Mouse (Mus musculus) left cerebral cortex, postnatal 25 days (tissue): ENCODE results near the gene Pskh1. TPM values are rescaled to one million over a fixed set of nuclear protein-coding genes. Genes with fewer than 3 reads are reported as not detected.
A peak's percentile ranks its signal among the peaks of the same experiment; 100 is the strongest.

ENCODE experiments used
- DNase-seq, 2 experiments: peaks; one replicate each; pipeline ENCODE4 v3.0.0; 2022; ENCODE audit warnings: low spot score in 2 of 2, mixed read lengths in 1 of 2
- intact Hi-C: fragments of 180-260 bp; cut with DNase I; formaldehyde crosslinking; loops from one replicate; pipeline ENCODE4 v1.15.1; 2025
- total RNA-seq, 2 experiments: library from RNA; stranded (reverse); gene quantifications; 2 replicates each; pipeline ENCODE4 v1.2.3; 2021

The Pskh1 gene
- total RNA-seq, 2 experiments from 2014 or later = 8.1 to 8.5 TPM

DNA sequence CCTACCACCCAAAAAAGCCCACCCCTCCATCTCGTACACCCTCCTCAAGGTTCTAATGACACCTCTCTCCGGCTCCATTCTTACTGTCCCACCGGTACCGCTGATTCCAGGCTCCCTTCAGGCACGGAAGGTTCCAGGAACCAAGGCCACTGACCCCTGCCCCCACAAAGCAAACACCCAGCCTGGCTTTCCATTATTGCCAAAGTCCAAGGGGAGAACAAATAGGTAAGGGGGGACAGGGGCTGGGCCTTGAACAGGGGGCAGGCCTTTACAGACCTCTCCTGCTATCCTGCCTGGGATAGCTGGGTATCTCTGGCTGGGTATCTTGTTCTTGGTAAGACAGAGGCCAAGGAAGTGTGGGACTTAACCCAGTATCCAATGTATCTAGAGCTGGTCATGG is 42.3 kb downstream of the Pskh1 start:
- intact Hi-C loops = no loop called here
- no peak for DNase-seq

DNA sequence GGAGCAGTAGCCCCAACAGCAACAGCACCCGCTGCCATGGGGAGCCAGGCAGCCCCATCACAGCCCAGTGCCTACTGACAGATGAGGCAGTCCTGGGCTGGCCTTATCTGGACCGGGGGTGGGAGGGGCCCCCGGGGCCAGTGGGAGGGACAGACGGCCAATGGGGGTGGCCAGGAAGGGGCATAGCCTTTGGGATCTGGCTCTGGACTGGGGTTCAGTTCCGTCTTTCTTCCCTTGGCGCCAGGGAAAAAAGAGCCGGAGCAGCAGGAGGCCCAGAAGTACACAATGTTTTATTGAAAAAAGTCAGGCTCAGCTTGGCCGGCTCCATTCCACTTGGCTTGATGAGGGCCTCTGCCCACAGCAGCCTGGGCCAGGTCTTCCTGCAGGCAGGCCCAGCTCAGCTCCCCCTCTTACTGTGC is 43.1 kb downstream of the Pskh1 start, which contains the start of gene Lcat:
TSS of gene Lcat (minus strand) at position 62 of the 419 bp plus-strand sequence.
- DNase-seq = peak in 1 of 2 experiments; percentile 60
- intact Hi-C loops = no loop called here

DNA sequence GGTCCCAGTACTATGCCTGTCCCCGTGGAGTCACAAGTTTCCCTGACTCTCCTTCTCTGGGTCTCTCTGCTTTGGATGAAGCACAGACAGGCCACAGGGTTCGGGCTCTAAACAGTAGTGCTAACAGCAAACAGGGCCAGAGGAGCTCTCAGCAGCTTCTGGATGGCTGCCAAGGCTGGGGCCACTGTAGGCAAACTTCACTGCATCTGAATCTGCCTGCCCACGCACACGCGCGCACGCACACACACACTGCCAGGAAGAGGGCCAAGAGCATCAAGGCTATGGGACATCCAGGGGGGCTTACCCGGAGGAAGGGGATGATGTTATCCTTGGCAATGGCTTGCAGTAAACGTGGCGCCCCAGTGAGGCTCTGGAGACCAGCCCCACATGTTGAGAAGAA is 49.1 kb downstream of the Pskh1 start:
- intact Hi-C loops = no loop called here
- peak; percentile 64 to 67 for DNase-seq

DNA sequence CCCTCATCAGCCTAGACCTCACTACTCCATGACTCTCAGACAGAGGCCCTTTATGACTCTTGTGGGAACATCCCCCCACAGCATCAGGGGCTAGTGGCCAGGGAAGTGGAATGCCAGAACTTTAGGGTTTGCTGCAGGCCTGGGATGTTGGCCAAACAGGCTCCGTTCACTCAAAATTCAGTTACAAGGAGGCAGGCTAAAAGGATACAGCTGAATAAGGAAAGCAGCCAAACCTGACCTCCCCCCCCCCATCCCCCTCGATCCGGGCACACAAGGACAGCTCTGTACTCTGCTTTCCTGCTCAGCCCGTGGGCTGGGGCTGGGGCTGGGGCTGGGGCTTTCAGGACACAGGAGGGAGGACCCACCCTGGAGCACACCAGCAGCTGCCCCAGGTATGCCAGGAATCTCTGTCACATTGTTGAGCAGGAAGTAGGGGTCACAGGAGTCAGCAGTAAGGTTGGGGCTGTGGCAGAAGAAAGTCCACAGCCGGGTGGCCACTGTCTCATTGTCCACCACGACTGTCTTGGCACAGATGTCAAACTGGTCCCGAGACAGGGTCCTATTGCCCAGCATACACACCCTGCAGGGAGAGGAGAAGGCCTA is 50.9 kb downstream of the Pskh1 start:
- peak in 1 of 2 experiments; percentile 63 for DNase-seq
- intact Hi-C loops = no loop called here

DNA sequence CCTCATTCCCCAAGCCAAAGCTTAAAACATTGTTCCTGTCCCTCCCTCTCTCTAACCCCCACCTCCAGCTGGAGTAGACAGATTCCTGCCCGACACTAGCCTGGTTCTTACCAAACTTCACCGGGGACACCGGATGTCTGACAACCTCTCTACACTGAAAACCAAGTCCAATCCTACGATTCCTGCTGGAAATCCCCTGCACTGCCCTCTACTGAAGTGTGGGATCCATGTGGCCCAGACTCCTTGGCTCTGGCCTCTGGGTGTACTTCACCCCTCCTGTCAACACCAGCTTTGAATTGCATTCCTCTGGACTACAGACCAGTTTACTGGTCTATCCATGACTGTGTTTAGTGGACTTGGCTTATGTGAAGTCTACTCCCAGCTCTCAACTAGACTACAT is 56.3 kb downstream of the Pskh1 start:
- intact Hi-C loops = no loop called here
- DNase-seq = no peak

DNA sequence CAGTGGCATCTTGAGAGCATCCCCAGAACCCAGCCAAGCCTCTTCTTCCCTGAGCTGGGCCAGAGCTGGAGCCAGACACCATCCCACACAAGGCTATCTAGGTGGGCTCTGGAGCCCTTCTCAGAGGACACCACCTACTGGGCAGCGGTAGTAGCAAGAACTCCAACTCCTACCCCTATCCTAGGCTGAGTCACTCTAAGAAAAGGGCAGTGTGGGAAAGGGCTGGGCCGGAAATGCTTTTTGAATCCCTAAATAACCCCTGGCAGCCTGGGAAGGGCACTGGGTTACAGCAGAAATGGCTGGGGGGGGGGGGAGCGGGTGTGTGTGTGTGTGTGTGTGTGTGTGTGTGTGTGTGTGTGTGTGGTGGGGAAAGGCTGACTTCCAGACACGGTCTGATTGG is 57.6 kb downstream of the Pskh1 start:
- intact Hi-C loops = no loop called here

DNA sequence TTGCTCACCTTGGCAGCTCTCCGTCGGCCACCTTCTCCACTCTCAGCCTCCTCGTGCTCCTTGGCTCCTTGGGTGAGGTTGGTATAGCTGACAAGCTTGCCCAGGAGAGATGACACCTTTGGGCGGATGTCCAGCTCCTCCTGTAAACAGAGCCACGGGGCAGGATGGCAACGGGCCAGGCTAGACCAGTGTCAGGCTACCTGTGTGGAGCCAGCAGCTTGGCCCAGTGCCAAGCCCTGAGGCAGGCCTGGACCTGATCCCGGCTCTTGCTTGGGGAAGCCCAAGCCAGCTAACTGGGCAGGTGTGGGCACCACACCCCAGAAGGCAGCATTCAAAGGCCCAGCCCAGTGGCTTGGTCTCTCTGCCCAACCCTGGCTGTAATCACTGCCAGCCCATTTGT is 59.1 kb downstream of the Pskh1 start:
- intact Hi-C loops = no loop called here

More for the DNA sequence above, 57.6 kb downstream of the Pskh1 start:
- DNase-seq = no peak

DNA sequence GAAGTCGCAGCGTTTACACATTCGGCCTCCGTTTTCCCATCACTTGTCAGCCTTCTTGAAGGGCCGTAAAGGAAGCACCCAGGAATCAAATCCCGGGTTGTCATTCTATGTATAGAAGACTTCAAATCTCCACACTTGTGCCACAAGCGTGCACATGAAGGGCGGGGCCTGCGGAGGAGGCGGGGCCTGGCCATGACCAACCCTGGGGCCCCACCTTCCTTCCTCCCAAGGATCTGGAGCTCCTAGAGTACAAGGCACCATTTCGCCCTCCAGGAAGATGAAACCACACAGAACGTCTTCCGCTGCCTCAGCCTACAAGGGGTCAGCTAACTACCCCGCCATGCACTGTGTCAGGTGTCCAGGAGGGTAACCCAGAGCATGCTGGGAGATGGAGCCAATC is 60.9 kb downstream of the Pskh1 start:
- intact Hi-C loops = no loop called here
- DNase-seq = no peak

More for the DNA sequence above, 59.1 kb downstream of the Pskh1 start:
- DNase-seq = no peak

DNA sequence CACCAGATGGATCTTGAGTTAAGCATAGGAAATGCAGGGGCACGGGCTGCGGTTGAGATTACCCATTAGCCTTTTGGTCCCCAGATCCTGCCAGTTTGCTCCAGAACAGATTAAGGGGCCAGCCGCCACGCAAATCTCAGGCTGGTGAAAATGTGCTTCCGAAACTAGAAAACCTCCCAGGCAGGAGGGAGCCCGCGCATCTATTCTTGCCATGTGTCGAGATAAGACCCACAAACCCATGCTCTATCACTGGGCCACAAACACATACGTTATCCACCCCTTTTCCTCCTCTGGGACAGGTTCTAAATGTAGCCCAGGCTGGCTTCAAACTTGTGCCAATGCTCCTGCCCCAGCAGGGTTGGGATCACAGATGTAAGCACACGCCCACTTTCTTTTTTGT is 61.3 kb downstream of the Pskh1 start:
- no peak for DNase-seq
- intact Hi-C loops = no loop called here

DNA sequence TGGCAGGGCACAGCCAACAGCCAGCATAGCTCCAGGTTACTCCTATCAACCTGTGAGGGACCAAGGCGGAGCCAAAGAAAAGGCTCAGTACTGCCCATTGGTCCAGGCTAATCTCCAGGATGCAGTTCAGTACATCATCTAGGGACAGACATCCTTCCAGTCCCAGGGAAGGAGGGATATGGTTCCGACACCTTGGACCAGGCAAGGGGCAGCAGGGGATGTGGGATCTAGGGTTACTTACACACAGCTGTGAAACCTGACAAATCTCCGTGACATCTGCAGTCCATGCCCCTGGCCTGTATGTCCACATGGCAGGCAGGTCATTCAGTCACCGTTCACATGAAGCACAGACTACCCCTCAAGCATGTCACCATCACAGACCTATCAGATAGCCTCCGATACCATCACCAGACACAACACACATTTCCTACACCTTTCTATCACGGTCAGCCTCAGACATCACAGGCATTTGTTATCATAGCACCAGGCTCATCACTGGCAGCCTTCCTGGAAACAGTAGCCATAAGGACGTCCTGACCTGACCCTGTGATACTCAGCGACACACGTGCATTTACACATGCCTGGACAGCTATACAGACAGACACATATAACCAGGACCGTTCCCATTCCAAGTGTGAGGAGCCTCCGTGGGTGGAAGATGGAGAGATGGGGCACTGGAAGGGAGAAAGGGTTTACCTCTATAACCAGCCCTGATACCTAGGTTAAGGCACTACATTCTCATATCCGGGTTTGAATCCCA is 64.4 kb downstream of the Pskh1 start:
- intact Hi-C loops = no loop called here
- DNase-seq = no peak

DNA sequence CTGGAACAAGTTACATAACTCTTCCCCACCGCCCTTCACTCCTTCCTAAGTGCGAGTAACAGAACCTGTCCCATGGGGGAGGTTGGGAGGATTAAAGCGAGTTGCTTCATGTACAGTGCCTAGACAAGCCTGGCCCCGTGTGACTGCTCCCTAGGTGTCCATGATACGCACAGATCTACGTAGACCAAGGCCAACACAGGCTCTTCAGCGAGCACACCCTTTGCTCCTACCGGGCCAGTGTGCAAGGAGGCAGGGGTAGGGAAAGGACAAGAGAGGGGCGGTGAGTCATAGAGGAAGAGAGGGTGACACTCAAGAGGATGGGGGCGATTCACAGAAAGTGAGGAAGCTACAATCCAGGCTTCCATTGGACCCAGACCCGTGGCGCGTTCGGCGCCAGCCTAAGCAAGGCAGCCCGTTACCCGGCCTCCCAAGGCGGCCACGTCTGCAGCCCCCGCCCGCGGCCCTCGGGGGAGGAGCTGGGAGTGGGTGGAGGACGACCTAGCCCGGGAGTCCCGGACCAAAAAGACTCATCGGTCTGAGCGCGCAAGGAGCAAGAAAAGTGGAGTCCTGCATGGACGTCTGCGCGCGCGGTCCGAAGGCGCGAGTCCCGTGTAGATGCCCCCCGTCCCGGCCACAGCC is 65.1 kb downstream of the Pskh1 start:
- intact Hi-C loops = no loop called here
- peak in 1 of 2 experiments; percentile 16 for DNase-seq

DNA sequence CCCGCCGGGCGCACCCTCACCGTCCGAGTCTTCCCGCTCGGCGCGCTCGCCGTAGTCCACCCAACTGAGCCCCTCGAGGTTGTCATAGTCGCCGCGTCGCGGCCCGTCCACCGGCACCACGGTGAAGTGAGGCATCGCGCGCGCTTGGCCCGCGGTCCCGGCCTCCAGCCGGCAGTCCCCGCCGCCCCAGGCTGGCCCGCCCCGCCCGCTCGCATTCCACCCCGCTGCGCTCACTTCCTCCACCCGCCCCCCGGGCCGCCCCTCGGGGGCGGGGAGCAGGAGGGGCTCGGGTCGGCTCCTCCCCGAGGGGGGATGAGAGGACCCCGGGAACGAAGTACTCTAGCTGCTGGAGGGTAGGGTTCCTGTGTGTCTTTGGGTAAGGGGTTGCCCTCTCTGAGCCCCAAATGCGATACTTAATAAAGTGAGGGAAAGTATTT is 65.7 kb downstream of the Pskh1 start, which contains the start of gene Slc12a4:
TSS of gene Slc12a4 (minus strand) at position 193 of the 437 bp plus-strand sequence.
- intact Hi-C loops = no loop called here
- DNase-seq = peak in 1 of 2 experiments; percentile 23

DNA sequence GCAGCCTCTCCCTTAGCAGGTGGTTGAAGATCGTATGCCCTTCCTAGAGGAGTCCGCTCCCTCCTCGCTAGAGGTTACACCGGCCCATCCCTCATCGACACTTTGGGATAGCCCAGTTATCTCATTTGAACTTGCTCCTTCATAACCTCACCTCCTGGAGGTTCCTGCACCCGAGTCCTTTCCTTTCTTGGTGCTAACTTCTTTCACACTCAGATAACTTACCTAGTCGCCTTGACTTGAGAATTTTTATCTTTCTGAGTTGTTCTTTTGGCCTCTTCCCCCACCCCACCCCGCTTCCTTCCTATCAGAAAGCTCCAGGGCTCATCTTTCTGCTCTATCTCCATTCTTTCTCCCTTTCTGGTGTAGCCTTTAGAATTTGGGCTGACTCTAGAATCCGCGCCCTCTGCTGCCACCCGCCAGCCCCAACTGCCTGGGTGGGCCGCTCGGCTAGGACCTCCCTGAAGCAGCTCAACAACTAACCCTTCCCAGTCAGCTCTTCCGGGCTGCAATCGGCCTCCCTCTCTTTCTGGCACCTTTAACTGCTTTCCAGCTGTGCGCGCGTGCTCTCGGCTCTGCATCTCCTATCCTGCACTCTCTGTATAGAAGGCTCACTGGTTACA is 66.6 kb downstream of the Pskh1 start:
- DNase-seq = no peak
- intact Hi-C loops = no loop called here

DNA sequence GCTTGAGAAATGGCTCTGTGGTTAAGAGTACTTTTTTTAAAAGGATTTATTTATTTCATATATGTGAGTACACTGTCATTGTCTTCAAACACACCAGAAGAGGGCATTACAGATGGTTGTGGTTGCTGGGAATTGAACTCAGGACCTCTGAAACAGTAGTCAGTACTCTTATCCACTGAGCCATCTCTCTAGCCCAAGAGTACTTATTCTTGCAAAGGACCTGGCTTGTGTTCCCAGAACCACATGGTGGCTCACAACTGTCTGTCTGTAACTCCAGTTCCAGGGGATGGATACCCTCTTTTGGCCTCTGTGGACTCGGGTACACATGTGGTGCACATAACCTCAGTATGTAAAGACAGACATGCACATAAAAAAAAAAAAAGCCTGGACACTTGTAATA is 69.1 kb downstream of the Pskh1 start:
- intact Hi-C loops = no loop called here
- DNase-seq = no peak

DNA sequence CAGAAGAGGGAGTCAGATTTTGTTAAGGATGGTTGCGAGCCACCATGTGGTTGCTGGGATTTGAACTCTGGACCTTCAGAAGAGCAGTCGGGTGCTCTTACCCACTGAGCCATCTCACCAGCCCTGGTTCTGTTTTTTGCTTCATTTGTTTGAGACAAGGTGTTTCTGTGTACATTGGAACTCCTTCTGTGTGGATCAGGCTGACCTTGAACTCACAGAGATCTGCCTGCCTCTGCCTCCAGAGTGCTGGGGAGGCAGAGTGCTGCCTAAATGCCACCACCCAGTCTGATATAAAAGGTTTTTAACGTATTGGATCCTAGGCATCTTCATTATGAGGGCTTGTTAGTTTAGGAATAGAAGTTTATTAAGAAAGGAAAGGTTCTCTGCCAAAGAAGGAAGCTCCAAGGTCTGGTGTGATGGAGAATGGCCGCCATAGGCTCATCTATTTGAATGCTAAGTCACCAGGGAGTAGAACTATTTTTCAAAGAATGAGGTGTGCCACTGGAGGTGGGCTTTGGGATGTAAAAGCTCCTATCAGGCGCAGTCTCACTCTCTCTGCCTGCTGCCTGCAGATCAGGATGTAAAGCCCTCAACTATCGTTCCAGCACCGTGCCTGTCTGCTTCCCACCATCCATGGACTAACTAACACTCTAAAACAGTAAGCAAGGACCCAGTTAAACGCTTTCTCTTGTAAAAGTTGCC is 70.9 kb downstream of the Pskh1 start:
- no peak for DNase-seq
- intact Hi-C loops = no loop called here

DNA sequence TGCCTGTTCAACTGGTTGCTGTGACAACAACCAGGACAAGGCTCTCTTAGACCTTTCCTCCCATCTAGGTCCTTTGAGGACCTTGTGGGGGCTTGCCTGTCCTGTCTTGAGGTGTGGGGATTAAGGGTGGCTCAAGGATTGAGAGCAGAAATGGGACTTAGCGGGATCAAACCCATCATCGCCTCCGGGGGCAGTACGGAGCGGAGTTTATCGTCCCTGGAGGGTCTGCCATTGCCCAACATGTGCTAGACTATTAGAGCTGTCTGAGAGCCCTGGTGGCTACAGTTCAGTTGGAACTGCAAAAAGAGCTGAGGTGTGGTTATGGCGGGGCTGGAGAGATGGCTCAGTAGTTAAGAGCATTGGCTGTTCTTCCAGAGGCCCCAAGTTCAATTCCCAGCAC is 75.1 kb downstream of the Pskh1 start:
- no peak for DNase-seq
- intact Hi-C loops = no loop called here

DNA sequence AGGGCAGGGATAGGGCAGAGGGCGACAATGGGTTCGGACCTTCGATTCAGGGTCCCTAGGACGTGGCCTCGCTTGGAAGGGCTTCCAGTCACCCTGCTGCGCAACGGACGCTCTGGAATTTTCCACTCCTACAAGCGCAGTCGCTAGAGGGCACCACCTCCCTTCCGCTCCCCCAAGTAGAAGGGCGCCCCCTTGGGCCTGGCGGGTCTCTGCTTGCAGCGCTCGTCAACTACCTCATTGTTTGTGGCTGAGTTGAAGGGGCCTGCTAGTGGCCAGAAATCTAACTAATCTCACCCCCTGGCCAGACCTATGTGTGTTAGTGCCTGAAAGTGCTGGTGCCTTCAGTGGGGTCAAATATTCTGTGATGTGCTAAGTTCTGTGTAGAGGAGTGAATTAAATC is 79.1 kb downstream of the Pskh1 start, which contains the start of gene Dpep3:
TSS of gene Dpep3 (minus strand) at position 105 of the 400 bp plus-strand sequence.
- intact Hi-C loops = no loop called here
- DNase-seq = no peak

DNA sequence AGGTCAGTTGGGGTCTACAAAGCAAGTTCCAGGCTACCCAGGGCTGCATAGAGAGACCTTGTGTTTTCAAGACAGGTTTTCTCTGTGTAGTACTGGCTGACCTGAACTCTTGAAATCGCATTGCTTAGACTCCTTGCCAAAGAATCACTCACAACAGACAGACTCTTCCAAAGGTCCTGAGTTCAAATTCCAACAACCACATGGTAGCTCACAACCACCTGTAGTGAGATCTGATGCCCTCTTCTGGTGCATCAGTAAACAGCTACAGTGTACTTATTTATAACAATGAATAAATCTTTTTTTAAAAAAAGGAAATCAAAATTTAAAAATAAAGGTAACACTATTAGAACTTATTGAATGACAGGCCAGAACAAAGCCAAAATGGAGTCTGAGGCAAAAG is 80.9 kb downstream of the Pskh1 start:
- intact Hi-C loops = no loop called here
- no peak for DNase-seq
